Mouse (Mus musculus) megakaryocyte, embryonic 14.5 days (primary cell): Measurements from ENCODE around the gene Cnnm4. TPM values are rescaled to one million over a fixed set of nuclear protein-coding genes. Genes with fewer than 3 reads are reported as not detected.
A peak's percentile ranks its signal among the peaks of the same experiment; 100 is the strongest.

Experiments
- H3K27me3 ChIP-seq: replicated peaks from 2 replicates; pipeline ENCODE3; 2012; ENCODE audit warnings: inconsistent platforms
- H3K36me3 ChIP-seq: replicated peaks from 2 replicates; pipeline ENCODE3; 2012; ENCODE audit warnings: low read length, inconsistent platforms, mixed read lengths
- H3K4me1 ChIP-seq: 2 replicates; pipeline ENCODE4 v1.6.1; 2012; ENCODE audit warnings: inconsistent platforms
- H3K4me3 ChIP-seq: replicated peaks from 2 replicates; pipeline ENCODE3; 2012; ENCODE audit warnings: moderate library complexity, mild to moderate bottlenecking, inconsistent platforms
- H3K9me3 ChIP-seq: 2 replicates; pipeline ENCODE4 v1.6.1; 2012; ENCODE audit warnings: inconsistent platforms
- FLI1 ChIP-seq: IDR thresholded peaks from 2 replicates; pipeline ENCODE4 v1.6.1; 2012; ENCODE audit warnings: low read length, inconsistent platforms, mixed read lengths
- GATA1 ChIP-seq: IDR thresholded peaks from 3 replicates; pipeline ENCODE4 v1.6.1; 2012; ENCODE audit warnings: mixed read lengths, low read length, inconsistent platforms, borderline replicate concordance
- polyA plus RNA-seq: library from polyadenylated mRNA; stranded (reverse); fragments of >175 nt; gene quantifications from 2 replicates; pipeline ENCODE4 v1.2.3, GENCODE M21; 2012; ENCODE audit warnings: low replicate concordance; ENCODE audit not compliant: insufficient read depth

Cnnm4 gene
- polyA plus RNA-seq, 1 experiment = 7.7 TPM

DNA sequence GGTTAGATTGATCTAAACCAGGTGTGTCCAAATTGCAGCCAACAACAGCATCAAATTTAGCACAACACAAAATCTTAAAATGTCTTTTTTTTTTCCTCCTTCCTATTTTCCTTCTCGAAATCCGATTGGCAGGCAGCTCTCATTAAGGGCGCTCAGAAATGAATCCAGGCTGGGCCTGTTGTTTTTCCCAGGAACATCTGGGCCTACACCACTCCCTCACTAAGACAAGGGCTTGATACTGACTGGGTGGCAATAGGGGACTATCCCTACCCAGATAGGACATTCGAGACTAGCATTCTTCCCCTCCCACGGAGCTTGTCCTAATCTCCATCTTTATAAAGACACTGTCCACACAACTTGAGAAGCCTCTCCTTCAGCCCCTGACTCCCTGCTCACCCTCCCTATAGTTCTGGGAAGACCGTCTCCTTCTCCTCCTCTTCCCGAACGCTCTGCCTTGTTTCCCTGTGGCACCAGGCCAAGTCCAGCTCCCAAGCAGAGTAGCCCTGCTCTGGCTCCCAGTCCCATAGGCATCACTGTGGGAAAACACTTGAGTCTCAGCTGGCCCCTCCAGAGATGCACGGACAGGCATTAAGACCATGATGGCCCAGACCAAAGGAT is 76.7 kb downstream of the Cnnm4 start:
- Histone ChIP-seq H3K4me1 (peaks cover 25% of the 10 kb centered on the region), H3K36me3 (peaks cover 42% of the 10 kb centered on the region), H3K27me3 (peaks cover 41% of the 10 kb centered on the region), H3K4me3 (no peak overlapping the region), H3K9me3 (no peaks in the 10 kb centered on the region)
- TF ChIP-seq FLI1 (no peak), GATA1 (no peak)

DNA sequence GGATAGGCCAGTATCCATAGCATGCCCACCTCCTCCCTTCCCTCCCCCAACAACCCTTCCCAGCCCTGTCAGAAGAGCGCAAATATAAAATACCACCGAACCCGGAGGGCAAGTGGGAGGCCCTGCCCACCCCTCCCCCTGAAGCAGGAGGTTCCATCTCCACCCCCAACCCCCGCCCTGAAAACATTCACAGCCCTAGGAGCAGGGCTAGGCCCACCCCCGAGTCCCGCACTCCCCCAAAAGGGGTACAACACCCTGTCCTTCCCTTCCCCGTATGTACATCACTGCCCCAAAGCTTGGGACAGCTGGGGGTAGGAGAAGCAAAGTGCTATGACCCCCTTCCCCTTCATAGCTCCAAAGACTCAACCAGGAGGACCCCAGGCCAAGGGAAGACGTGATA is 77.4 kb downstream of the Cnnm4 start:
- peaks cover 48% of the 10 kb centered on the region for H3K27me3 ChIP-seq
- no peak overlapping the region for H3K4me3 ChIP-seq
- TF ChIP-seq FLI1 (no peak), GATA1 (no peak)
- H3K4me1 ChIP-seq = peaks cover 25% of the 10 kb centered on the region
- peaks cover 39% of the 10 kb centered on the region for H3K36me3 ChIP-seq
- no peaks in the 10 kb centered on the region for H3K9me3 ChIP-seq

DNA sequence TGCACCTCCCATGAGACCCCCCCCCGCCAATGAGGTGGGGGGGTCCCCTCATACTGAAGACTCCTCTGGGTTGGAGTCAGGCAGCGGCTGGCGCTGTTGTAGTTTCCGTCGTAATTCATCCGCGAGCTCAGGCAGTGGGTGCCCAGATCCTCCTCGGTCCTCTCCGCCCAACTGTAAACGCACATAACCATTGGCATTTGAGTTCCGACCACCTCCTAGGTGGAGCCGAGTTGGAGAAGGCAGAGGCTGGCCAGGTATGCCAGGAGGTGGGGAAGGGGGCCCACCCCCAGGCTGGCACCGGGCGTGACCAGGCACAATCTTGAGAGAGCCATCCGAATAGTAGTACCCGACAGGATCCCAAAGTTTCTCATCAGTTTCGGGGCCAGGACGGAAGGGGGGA is 78.1 kb downstream of the Cnnm4 start:
- peaks cover 26% of the 10 kb centered on the region for H3K4me1 ChIP-seq
- peaks cover 34% of the 10 kb centered on the region for H3K36me3 ChIP-seq
- H3K4me3 ChIP-seq = no peak overlapping the region
- no peaks in the 10 kb centered on the region for H3K9me3 ChIP-seq
- TF ChIP-seq FLI1 (no peak), GATA1 (no peak)
- H3K27me3 ChIP-seq = peaks cover 55% of the 10 kb centered on the region

DNA sequence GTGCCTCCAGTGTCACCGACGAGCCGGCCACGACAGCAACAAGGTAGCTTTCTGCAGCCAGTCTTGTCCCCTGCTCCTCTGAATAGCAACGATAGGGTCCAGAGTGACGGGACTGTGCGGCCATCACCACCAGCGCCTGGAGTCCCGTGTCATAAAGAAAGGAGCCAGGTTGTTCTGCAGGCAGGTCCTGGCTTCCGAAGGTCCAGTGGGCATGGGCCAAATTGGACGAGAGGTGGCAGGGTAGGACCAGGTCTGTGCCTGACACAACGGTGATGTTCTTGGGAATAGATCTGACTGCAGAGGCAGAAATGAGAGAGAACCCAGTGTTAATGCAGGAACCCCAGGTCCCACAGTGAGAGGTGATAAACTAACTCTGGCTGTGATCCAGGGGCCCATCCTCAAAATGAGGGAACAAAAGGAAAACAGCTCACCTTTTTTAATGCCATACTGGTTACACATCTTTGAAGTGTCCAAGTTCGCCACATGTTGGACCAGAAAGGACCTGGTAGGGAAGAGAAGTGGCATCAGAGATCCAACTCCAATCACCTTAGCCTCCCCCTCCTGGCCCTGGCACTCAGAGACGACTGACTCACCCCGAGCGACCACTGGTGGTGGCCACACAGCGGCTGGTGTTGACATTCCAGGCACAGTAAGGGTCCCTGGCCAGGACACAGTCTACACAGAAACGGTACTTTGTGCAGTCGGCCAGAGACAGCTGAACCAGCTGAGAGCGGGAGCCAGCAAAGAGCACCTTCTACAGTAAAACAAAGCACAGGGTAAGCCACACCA is 78.8 kb downstream of the Cnnm4 start:
- Histone ChIP-seq H3K27me3 (peaks cover 63% of the 10 kb centered on the region), H3K36me3 (peaks cover 34% of the 10 kb centered on the region), H3K9me3 (no peaks in the 10 kb centered on the region), H3K4me3 (no peak overlapping the region), H3K4me1 (peaks cover 34% of the 10 kb centered on the region)
- TF ChIP-seq GATA1 = no peak
- no peak for TF ChIP-seq FLI1

DNA sequence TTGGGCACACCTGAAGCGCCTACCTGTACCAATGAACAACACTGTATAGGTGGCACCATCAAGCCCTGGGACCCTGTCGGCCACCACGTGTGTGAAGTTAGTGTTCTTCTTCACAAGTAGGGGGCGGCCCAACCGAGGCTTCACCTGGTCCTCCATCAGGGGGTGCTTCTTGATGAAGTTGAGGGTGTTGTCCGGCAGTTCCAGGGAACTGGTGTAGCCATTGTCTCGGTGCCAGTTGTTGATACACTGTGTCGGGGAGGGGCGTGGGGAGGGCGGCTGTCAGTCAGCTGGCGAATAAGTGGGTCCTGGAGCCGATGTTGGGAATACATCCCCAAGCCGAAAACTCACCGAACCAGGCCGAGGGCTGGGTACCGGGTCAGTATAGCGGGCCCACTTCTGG is 80.5 kb downstream of the Cnnm4 start:
- Histone ChIP-seq H3K4me1 (peaks cover 36% of the 10 kb centered on the region), H3K36me3 (peaks cover 34% of the 10 kb centered on the region), H3K4me3 (no peak overlapping the region), H3K27me3 (peaks cover 79% of the 10 kb centered on the region), H3K9me3 (no peaks in the 10 kb centered on the region)
- TF ChIP-seq GATA1 (no peak), FLI1 (no peak)

DNA sequence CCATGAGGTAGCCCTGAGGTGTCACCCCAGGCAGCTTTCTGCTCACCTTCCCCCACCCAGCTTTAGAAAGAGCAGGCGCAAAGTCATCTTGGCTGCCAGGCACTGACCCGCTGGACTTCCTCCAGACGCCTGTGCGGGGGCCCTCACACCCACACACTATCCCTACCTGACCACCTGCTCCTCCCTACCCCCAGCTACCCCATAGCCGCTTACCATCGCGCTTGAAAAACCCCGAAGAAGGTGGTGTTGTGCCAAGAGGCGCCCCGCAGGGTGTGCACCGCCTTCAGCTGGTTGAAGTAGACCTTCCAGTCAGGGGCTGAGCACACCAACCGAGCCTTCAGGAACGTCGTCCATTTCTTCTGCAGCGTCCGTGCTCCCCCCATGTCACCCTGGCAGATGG is 81.1 kb downstream of the Cnnm4 start:
- no peaks in the 10 kb centered on the region for H3K9me3 ChIP-seq
- TF ChIP-seq FLI1 (no peak), GATA1 (no peak)
- peaks cover 39% of the 10 kb centered on the region for H3K4me1 ChIP-seq
- H3K27me3 ChIP-seq = peaks cover 85% of the 10 kb centered on the region
- H3K36me3 ChIP-seq = peaks cover 34% of the 10 kb centered on the region
- no peak overlapping the region for H3K4me3 ChIP-seq

DNA sequence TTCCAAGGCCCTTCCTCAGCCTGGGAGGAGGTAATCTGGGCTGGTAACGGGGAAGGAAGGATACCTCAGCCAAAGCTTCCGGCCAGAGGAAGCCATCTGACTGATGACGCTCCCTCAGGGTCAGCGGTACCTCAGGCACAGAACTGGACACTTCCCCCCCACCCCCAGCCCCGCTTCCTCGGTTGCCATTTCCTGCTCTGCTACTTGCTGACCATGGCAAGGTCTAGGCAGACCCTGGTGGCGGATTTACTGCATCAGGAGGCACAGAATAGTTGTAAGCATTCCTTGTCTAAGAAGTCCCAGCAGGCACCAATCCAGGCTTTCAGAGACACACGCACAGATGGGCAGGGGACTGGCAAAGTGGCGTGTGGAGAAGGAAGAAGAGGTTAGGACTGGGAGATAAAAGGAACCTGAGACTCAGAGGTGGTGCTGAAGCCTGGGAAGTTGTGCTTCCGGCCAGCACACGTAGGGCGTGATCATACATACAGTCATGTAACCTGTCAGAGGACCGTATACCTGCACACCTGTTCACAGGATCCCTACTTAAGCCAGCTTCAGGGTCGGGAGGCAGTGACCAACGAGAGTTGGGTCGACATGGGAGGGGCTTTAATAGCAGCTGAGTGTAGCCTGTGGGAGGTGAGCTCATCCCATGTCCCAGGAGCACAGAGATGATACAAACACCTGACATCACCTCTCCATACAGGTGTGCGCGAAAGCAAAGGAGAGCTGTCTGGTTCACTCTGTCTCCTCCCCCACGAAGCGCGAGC is 83.4 kb downstream of the Cnnm4 start:
- Histone ChIP-seq H3K4me3 (no peak overlapping the region), H3K4me1 (peaks cover 60% of the 10 kb centered on the region), H3K36me3 (peaks cover 28% of the 10 kb centered on the region), H3K9me3 (no peaks in the 10 kb centered on the region), H3K27me3 (peaks cover 96% of the 10 kb centered on the region)
- TF ChIP-seq GATA1 = no peak
- TF ChIP-seq FLI1 = no peak

DNA sequence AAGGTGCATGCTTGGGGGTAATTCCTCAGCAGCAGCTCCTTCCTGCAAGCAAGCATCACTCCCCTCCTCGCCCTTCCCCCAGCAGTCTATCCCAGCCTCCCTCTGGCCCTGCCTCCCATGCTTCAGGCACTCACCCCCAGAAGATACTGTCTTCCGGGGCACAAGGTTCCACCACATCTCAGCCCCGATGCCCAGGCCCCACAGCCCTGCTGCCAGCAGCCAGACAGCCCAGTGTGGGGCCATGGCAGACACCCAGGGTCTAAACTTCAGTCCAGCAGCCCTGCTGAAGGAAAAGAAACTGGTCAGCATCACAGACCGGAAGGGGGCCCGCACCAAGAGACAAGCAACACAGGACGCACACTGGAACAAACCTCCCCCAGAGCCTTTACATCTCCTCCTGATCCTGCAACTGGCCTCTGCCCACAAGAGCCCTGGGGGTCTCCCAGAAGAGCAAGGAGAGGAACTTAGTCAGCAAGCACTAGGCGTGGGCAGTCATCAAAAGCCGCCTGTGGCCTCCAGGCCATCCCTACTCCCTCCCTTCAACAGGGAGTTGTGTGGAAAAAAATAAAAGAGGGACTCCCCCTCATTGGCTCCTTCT is 84.5 kb downstream of the Cnnm4 start:
- no peak for TF ChIP-seq GATA1
- no peak for TF ChIP-seq FLI1
- Histone ChIP-seq H3K27me3 (peaks cover 95% of the 10 kb centered on the region), H3K4me3 (peak overlapping the region; percentile 94), H3K36me3 (peaks cover 22% of the 10 kb centered on the region), H3K4me1 (peaks cover 68% of the 10 kb centered on the region), H3K9me3 (no peaks in the 10 kb centered on the region)

DNA sequence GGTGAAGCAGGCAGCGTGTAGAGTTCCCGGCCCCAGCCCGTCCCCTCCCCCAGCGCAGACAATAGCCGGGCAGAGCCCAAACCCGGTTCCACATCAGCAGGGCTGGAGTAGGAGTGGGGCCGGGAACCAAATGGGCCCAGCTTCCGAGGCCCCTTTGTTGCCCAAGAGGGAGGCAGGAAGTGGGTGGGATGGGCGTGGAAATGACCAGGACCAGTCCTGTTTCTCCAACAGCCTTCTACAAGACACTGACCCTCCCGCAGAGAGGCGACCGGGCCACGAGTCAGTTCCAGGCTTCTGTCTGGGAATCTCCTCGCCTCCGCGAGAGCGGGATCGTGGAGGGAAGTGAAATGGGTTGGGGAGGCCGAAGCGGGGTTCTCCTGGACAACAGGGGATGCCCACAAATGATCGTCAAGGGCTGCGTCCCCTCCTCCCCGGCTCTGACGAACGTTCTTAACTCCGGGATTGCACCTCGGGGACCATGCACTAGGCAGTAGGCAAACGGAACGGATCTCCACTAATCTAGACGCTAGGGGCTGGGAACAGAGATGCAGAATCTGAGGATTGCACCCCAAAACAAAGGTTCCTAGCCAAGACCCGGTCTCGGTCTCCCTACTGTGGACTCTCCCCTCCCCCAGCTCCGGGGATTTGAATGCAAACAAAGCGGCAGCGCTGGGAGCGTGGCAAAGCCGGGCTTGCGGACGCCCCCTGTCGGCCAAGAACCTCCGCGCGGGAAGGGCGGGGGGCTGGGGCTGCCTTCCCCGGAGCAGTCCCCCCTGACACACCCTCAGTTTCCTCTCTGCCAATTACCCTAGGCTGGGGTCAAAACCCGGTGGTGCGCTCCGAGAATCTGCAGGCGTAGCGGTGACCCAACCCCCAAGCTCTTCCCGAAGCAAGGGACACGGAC is 85.4 kb downstream of the Cnnm4 start:
- Histone ChIP-seq H3K4me1 (peaks cover 73% of the 10 kb centered on the region), H3K9me3 (no peaks in the 10 kb centered on the region), H3K4me3 (peak overlapping the region; percentile 94), H3K36me3 (peaks cover 17% of the 10 kb centered on the region), H3K27me3 (peaks cover 99% of the 10 kb centered on the region)
- no peak for TF ChIP-seq FLI1
- no peak for TF ChIP-seq GATA1
